Mouse (Mus musculus): ENCODE results near the gene Npdc1.

DNA sequence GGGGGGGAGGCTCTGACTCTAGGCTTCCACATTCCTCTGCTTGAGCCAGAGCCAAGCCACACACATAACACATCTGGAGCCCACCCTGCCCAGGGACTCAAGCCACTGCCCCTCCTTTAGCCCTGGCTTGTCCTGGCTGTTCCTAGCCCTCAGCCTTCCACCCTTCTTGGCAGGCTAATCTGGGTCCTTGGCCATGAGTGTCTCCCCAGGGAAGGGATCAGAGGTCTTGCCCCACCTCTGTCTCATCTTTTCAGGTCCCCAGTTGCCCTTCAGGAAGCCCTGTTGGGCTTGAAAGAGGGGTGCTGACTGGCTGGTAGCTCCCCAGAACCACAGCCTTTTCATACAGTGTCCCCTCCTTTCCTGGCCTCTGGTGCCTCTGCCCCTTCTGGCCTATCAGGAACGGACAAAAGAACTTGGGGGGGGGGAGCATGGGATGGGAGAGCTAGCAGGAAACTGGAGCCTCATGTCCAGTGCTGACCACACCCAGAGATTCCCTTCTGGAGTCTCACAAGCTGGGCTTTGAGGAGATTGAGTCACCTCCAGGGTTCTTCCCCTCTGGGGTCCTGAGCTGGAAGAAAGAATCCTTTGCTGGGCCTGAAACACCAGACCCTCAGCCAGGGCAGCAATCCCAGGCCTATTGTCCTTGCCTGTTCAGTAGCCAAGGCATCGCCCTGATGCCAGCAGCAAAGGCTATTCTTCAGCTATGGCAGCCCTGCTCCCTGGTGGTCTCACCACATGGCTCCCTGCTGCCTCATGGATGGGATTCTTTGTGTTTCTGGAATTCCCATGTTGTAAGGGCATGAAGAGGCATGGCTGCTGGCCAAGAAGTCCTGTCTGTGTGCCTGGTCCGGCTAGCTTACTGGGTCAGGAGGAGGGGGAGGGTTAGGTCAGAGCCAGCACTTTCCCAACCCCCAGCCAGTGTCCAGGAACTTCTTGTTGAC, 4.6 kb upstream of the Npdc1 start:
- no peak for TF ChIP-seq POLR2A (IDR thresholded peaks at IDR 0.05; ENCODE audit: insufficient read depth, low read depth, low read length)
- no peak for TF ChIP-seq CTCF (IDR thresholded peaks at IDR 0.05; ENCODE audit: insufficient read depth, low read depth, low read length)

All from olfactory bulb, adult 2 months (tissue).